Mouse (Mus musculus) neural tube, embryonic 15.5 days (tissue): ENCODE measurements at regions not wholly inside any gene's neighbourhood (a gene's known extent, or its start where the extent isn't known, plus 50 kb on each side); places are given as distances from the start of the nearest gene placed in this dataset.
A peak's percentile ranks its signal among the peaks of the same experiment; 100 is the strongest.

Experiments
- ATAC-seq: fragments of 200-750 bp; cut with Nextera tagmentation; 2 replicates; pipeline ENCODE4 v1.8.0; 2017; ENCODE audit warnings: mild to moderate bottlenecking, moderate TSS enrichment, moderate library complexity; ENCODE audit not compliant: low FRiP score
- H3K27ac ChIP-seq: fragments of 300-500 bp; sonication (generic); replicated peaks from 2 replicates; pipeline ENCODE4 v1.5.1; 2015; ENCODE audit warnings: mild to moderate bottlenecking, inconsistent platforms
- H3K27me3 ChIP-seq: fragments of 300-500 bp; sonication (generic); replicated peaks from 2 replicates; pipeline ENCODE4 v1.6.1; 2015; ENCODE audit warnings: inconsistent platforms
- H3K36me3 ChIP-seq: fragments of 300-500 bp; sonication (generic); 2 replicates; pipeline ENCODE4 v1.6.1; 2015; ENCODE audit warnings: inconsistent platforms
- H3K4me1 ChIP-seq: fragments of 300-500 bp; sonication (generic); 2 replicates; pipeline ENCODE4 v1.6.1; 2015; ENCODE audit warnings: inconsistent platforms
- H3K4me2 ChIP-seq: fragments of 300-500 bp; sonication (generic); 2 replicates; pipeline ENCODE4 v1.6.1; 2015; ENCODE audit warnings: inconsistent platforms, mild to moderate bottlenecking, moderate library complexity
- H3K4me3 ChIP-seq: fragments of 300-500 bp; sonication (generic); replicated peaks from 2 replicates; pipeline ENCODE4 v1.5.1; 2015; ENCODE audit warnings: mild to moderate bottlenecking, inconsistent platforms
- H3K9ac ChIP-seq: fragments of 300-500 bp; sonication (generic); replicated peaks from 2 replicates; pipeline ENCODE4 v1.6.1; 2015; ENCODE audit warnings: mild to moderate bottlenecking, inconsistent platforms
- H3K9me3 ChIP-seq: fragments of 300-500 bp; sonication (generic); replicated peaks from 2 replicates; pipeline ENCODE4 v1.6.1; 2016; ENCODE audit warnings: inconsistent platforms
- WGBS: fragments of 180-500 bp; shearing (Covaris S2); methylation state at CpG from one replicate; pipeline ENCODE4 v1.1.7; 2015; ENCODE audit warnings: mixed read lengths; 5-methylcytosine and 5-hydroxymethylcytosine counted together

DNA sequence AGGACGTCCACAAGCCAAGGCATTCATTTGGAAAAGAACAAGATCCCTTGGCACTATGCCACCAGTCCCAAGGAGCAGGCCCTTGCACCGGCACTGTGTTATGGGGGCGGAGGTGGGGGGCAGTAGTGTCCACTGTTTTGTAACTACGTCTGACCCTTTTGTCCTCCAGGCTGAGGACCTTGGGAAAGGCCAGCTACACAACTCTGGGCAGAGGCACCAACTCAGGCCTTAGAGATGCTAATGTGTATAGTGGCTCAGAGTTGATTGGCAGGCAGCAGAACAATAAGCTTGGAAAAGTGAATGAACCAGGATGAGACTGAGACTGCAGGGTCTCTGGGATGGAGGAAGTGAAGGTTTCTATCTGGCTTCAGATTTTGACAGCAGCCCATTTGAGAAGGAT is 344.0 kb downstream of the 3100002H09Rik start:
- H3K4me1 ChIP-seq = 0 out of 2 replicates have a peak, but pooled peaks cover 2% of the 10 kb centered on the region
- ATAC-seq = no peak
- 14% methylated on average over 4 of the region's 4 CpGs for WGBS

DNA sequence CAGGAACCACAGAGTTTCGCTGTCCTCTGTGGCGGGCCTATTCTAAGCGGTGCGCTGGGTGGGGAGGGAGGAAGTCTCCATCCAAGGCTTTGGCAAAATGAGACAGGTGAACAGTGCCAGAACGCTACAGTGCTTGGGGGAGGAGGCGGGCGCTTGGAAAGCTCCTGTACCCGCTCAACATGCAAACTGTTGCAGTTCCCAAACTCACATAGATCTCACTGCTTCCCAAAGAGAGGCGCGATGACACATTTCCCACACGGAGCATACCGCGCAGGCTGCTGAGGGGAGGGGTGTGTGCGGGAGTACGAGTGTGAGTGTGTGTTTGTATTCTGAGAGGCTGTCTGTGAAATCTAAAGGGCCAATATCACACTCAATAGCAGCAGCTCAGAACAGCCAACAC is 345.1 kb downstream of the 3100002H09Rik start:
- no peak overlapping the region for H3K9ac ChIP-seq
- H3K9me3 ChIP-seq = no peaks in the 10 kb centered on the region
- H3K36me3 ChIP-seq = no peaks in the 10 kb centered on the region
- no peak for ATAC-seq
- H3K4me2 ChIP-seq = no peak overlapping the region
- WGBS = 86% methylated on average over 15 of the region's 15 CpGs
- no peak overlapping the region for H3K27ac ChIP-seq
- no peak overlapping the region for H3K4me3 ChIP-seq
- 0 out of 2 replicates have a peak, but pooled peaks cover 2% of the 10 kb centered on the region for H3K4me1 ChIP-seq
- peaks cover 28% of the 10 kb centered on the region for H3K27me3 ChIP-seq

More for the DNA sequence above, 344.0 kb downstream of the 3100002H09Rik start:
- H3K36me3 ChIP-seq = no peaks in the 10 kb centered on the region
- H3K27me3 ChIP-seq = peaks cover 32% of the 10 kb centered on the region
- no peak overlapping the region for H3K4me3 ChIP-seq
- H3K4me2 ChIP-seq = no peak overlapping the region
- no peak overlapping the region for H3K27ac ChIP-seq
- H3K9me3 ChIP-seq = no peaks in the 10 kb centered on the region
- H3K9ac ChIP-seq = no peak overlapping the region

DNA sequence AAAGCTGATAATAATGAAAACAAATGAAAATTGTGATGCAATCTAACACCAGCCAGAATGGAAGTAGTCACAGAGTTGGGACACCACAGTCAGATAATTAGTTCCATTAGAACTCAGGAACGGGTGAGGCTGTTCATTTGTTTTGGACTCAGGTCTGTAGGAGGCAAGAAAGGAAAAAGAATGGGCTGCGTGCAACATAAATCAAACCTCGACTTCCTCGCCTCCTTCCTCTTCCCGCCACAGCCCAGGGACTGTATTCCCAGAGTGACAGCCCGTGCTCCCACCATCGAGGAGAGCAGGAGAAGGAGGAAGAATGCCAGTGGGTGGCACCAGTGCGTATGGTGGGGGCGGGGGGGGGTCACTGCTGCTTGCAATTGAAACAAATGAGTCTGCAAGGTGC is 339.2 kb upstream of the 4930535I16Rik start:
- Histone ChIP-seq H3K9ac (no peak overlapping the region), H3K27me3 (peaks cover 18% of the 10 kb centered on the region), H3K4me3 (no peak overlapping the region), H3K27ac (no peak overlapping the region), H3K36me3 (no peaks in the 10 kb centered on the region), H3K4me2 (no peak overlapping the region), H3K4me1 (peaks cover 17% of the 10 kb centered on the region), H3K9me3 (no peaks in the 10 kb centered on the region)
- no peak for ATAC-seq
- WGBS = 16% methylated on average over 9 of the region's 9 CpGs

DNA sequence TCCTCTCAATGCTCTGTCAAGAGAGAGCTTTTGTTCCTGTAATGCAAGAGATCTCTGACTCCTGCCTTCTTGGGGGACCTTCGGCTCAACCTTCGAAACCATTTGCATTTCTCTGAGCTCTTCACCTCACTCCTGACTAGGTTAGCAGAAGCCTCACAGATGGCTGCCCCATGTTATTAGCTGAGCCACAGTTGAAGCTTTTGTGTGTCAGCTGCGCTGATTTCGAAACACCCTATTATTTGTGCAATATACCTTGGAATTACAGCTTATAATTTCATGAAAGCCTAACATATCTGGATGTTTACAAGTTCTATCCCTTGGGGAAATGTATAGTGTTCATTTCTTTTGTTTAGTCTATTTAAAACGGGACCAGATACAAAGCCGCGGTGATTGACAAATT is 338.7 kb upstream of the 4930535I16Rik start:
- Histone ChIP-seq H3K9me3 (no peaks in the 10 kb centered on the region), H3K27ac (no peak overlapping the region), H3K9ac (no peak overlapping the region), H3K4me1 (peaks cover 17% of the 10 kb centered on the region), H3K36me3 (no peaks in the 10 kb centered on the region), H3K4me2 (no peak overlapping the region), H3K4me3 (no peak overlapping the region), H3K27me3 (peaks cover 23% of the 10 kb centered on the region)
- 70% methylated on average over 7 of the region's 7 CpGs for WGBS
- ATAC-seq = no peak

DNA sequence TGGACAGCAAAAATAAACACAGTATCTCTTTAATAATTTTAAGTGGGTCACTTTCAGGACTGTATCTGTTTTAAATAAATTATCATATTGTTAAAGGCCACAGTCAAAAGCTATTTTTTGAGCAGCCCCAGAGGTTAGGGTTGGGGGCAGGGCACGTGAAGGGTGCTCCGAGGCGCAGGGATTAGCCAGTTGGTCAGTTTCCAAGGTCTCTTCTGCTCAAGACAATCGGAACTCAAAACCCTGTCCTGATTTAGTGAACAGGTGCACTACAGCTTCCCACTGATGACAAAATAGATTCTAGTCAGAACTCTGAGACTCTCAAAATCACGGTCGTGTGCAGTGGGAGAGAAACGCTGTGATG is 337.3 kb upstream of the 4930535I16Rik start:
- H3K36me3 ChIP-seq = no peaks in the 10 kb centered on the region
- WGBS = 45% methylated on average over 7 of the region's 7 CpGs
- H3K4me2 ChIP-seq = no peak overlapping the region
- no peak overlapping the region for H3K27ac ChIP-seq
- H3K4me3 ChIP-seq = no peak overlapping the region
- H3K27me3 ChIP-seq = peaks cover 23% of the 10 kb centered on the region
- no peak for ATAC-seq
- H3K9me3 ChIP-seq = no peaks in the 10 kb centered on the region
- H3K9ac ChIP-seq = no peak overlapping the region
- peaks cover 20% of the 10 kb centered on the region for H3K4me1 ChIP-seq

DNA sequence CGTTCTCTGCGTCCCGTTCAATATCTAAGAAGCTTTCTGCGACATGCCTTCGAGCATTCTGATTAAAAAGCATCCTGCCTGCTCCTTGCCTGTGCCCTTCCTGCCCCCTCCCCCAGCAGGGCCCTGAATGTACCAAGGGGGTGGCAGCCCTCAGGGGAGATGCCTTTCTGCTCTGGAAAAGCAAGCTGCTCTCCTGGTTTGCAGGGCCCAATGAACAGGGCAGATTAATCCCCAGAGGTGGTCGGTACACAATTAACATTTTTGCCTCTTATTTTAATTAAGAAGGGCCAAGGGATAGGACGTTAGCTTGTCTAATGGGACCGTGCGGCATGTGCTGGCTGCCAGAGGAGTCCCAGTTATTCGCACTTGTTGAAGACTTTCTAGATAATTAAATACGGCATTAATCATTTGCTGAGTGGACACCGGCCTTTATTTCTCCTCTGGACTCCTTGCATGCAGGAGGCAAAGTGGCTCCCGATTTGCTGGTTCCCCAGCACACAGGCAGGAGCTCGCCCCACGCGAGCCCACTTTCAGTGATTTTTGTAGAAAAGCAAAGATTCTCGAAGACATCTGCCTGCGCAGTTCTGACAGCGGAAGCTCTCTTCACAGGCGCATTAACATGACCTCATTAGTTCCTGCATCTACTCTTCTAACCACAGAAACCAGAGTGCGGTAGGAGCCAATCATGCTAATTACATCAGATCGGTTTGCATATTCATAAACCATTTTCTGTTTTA is 336.8 kb upstream of the 4930535I16Rik start:
- H3K4me2 ChIP-seq = peak overlapping the region; percentile 35
- no peak overlapping the region for H3K4me3 ChIP-seq
- no peak overlapping the region for H3K27ac ChIP-seq
- no peaks in the 10 kb centered on the region for H3K9me3 ChIP-seq
- H3K9ac ChIP-seq = no peak overlapping the region
- ATAC-seq = no peak
- peaks cover 20% of the 10 kb centered on the region for H3K4me1 ChIP-seq
- no peaks in the 10 kb centered on the region for H3K36me3 ChIP-seq
- 25% methylated on average over 22 of the region's 22 CpGs for WGBS
- peaks cover 23% of the 10 kb centered on the region for H3K27me3 ChIP-seq

DNA sequence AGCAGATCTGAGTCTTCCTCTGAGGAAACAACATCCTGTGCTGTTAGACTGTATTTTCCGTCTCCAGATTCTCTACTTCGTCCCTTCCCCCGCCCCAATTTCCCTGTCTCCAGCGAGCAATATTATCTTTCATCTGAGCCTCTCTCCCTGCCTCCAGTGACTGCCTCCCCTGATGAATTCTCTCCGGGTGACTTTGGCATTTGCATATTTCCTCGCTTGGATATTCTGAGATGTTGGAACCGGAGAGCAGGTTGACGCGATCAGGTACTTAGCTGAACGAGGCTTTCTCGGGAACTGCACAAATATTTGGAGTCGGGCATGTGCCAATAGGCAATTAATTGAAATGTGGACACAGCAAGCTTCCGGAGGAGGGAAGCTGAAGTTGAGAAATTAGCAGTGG is 323.8 kb upstream of the 4930535I16Rik start:
- Histone ChIP-seq H3K4me3 (no peak overlapping the region), H3K9ac (no peak overlapping the region), H3K9me3 (no peaks in the 10 kb centered on the region), H3K27me3 (peaks cover 15% of the 10 kb centered on the region; the same call in 1 of the 2 replicates), H3K27ac (no peak overlapping the region), H3K4me2 (peak overlapping the region; percentile 25), H3K4me1 (peaks cover 29% of the 10 kb centered on the region), H3K36me3 (no peaks in the 10 kb centered on the region)
- no peak for ATAC-seq
- 34% methylated on average over 13 of the region's 13 CpGs for WGBS

DNA sequence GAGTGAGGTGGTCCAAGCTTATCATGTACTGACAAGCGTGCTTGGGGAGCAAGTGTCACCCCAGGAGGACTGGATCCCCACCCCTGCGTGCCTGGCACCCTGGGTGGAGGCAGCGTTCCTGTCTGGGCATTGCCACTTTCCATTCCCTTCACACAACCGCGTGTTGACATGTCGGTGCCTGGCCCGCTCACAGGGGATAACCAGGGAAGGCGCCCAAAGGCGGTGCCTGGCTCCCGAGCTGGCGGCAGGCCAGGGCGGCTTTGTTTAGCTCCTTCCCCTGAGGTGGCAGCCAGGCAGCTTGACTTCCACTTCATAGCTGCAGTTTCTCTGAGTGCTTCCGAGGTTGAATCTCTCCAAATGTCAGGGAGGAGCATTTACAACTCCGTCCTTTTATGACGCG is 318.7 kb upstream of the 4930535I16Rik start:
- no peaks in the 10 kb centered on the region for H3K9me3 ChIP-seq
- peak overlapping the region; percentile 30 for H3K4me2 ChIP-seq
- no peak overlapping the region for H3K4me3 ChIP-seq
- H3K36me3 ChIP-seq = no peaks in the 10 kb centered on the region
- WGBS = 29% methylated on average over 16 of the region's 16 CpGs
- peaks cover 23% of the 10 kb centered on the region for H3K4me1 ChIP-seq
- no peak overlapping the region for H3K9ac ChIP-seq
- ATAC-seq = no peak
- H3K27me3 ChIP-seq = peaks cover 23% of the 10 kb centered on the region; the same call in 1 of the 2 replicates
- no peak overlapping the region for H3K27ac ChIP-seq

DNA sequence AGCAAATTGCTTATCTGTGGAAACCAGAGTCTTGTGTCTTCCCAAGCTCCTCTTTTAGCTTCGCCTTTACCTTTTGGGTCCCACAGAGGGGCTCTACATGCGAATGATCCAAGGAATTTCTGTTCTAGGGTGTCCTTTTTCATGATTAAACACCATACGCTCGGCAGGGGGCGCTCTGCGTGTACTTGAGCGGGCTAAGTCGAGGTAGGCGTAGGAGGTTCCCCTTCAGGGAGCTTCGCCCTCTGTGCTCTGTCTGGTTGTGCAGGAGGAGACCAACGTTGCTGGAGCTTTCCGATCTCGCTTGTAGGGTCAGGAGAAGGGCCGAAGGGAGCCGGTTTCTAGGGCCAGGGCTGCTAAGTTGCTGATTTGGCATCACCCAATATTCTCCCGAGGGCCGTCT is 310.7 kb upstream of the 4930535I16Rik start:
- Histone ChIP-seq H3K9me3 (no peaks in the 10 kb centered on the region), H3K4me1 (peaks cover 8% of the 10 kb centered on the region), H3K36me3 (no peaks in the 10 kb centered on the region), H3K4me3 (no peak overlapping the region), H3K27ac (no peak overlapping the region), H3K9ac (no peak overlapping the region), H3K27me3 (peaks cover 54% of the 10 kb centered on the region), H3K4me2 (no peak overlapping the region)
- WGBS = 13% methylated on average over 17 of the region's 17 CpGs
- no peak for ATAC-seq

DNA sequence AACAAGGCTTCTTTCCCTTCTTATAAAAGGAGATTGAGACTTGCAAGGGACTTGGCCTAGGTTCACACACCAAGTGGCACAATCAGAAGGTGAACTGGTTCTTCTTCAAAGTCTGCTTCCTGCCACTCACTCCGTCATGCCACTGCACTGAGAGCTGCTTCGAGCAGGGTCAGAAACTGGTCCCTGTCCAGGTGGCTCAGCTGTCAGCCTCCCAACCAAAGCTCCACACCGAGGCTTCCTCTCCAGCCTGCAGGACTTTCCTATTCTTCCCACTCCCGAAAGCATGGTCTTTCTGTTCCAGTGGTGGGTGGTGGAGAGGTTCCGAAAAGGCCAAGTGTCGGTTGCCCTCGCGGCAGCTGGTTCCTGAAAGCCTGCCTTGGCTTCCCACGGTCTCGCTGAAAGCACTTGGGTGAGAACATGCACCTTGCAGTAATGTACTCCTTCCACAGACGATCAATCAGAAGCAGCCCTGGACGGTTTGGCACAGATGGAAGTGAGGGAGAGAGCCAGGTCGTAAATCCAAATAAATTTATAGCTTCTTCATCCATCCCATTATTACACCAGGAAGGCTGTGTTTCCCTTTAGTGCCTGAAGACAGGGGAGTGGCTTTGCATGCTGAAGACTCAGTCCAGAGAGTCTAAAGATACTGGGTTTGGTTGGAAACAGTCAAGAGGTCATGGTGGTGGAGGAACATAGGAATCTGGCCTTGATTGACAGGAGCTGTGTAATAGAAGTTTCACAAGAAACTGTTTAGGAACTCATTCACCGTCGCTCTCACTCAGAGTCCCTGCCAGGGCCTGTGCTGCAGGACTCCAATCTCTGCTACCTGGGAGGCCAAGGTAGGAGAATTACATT is 306.1 kb upstream of the 4930535I16Rik start:
- peaks cover 10% of the 10 kb centered on the region for H3K4me1 ChIP-seq
- no peak overlapping the region for H3K9ac ChIP-seq
- H3K4me2 ChIP-seq = no peak overlapping the region
- H3K4me3 ChIP-seq = no peak overlapping the region
- H3K9me3 ChIP-seq = no peaks in the 10 kb centered on the region
- no peak overlapping the region; the same call in 1 of the 2 replicates for H3K27ac ChIP-seq
- WGBS = 39% methylated on average over 15 of the region's 15 CpGs
- no peak for ATAC-seq
- no peaks in the 10 kb centered on the region for H3K36me3 ChIP-seq
- H3K27me3 ChIP-seq = peaks cover 44% of the 10 kb centered on the region

DNA sequence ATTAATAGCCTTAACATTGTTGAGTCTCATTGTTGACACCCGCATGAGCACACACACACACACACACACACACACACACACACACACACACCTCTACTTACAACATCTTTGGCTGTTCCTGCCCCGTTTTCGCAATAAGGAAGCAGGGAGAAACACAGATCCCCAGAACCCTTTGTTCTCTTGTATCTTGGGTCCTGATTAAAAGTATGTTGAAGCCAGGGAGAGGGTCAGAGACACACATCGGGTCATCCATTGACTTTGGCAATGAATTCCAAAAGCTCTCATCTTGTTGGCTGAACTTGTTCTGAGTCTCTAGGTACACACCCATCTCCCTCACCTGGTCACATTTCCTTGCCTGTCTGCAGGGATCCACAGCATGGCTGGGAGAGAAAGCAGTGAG is 303.9 kb upstream of the 4930535I16Rik start:
- Histone ChIP-seq H3K4me1 (peaks cover 17% of the 10 kb centered on the region), H3K4me2 (no peak overlapping the region), H3K36me3 (no peaks in the 10 kb centered on the region), H3K9me3 (no peaks in the 10 kb centered on the region), H3K27me3 (peaks cover 31% of the 10 kb centered on the region), H3K27ac (no peak overlapping the region), H3K9ac (no peak overlapping the region), H3K4me3 (no peak overlapping the region)
- 86% methylated on average over 4 of the region's 4 CpGs for WGBS
- ATAC-seq = no peak

DNA sequence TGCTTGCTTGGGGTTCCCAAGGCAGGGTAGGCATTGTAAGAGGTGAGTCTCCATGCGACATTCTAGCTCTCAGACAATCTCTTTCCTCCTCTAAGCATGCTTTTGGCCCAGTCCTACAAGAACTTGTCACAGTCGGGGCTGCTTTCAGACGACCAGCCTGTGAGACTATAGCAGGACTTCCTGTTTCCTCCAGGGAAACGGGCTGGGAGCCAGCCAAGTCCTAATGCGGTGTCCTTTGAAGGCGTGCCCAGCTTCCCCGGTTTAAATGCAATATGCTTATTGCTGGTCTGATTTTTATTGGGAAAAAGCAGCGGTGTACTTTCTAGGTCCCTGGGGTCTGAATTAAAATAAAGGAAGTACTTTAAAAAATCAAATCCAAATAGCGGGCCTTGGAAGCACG is 299.4 kb upstream of the 4930535I16Rik start:
- no peaks in the 10 kb centered on the region for H3K36me3 ChIP-seq
- no peak for ATAC-seq
- H3K4me3 ChIP-seq = no peak overlapping the region
- peaks cover 18% of the 10 kb centered on the region for H3K27me3 ChIP-seq
- 27% methylated on average over 10 of the region's 10 CpGs for WGBS
- H3K9ac ChIP-seq = no peak overlapping the region
- no peaks in the 10 kb centered on the region for H3K9me3 ChIP-seq
- H3K4me2 ChIP-seq = no peak overlapping the region
- H3K27ac ChIP-seq = peak overlapping the region; percentile 59; the same call in 1 of the 2 replicates
- peaks cover 11% of the 10 kb centered on the region for H3K4me1 ChIP-seq
